Mouse (Mus musculus) liver, adult 2 months (tissue): ENCODE measurements at regions not wholly inside any gene's neighbourhood (a gene's known extent, or its start where the extent isn't known, plus 50 kb on each side); places are given as distances from the start of the nearest gene placed in this dataset.

Experiments
- DNase-seq: peaks from one replicate; pipeline ENCODE4 v3.0.0-alpha.2; 2011; ENCODE audit warnings: low read depth, low spot score; ENCODE audit errors: extremely low read depth
- H3K27ac ChIP-seq: fragments of 200-500 bp; replicated peaks from 2 replicates; pipeline ENCODE4 v1.5.1; 2012; ENCODE audit warnings: low read depth, mild to moderate bottlenecking, control low read depth, inconsistent platforms, low read length; ENCODE audit not compliant: insufficient read depth
- H3K27me3 ChIP-seq: fragments of 200-500 bp; 2 replicates; pipeline ENCODE4 v1.6.1; 2012; ENCODE audit warnings: mild to moderate bottlenecking, moderate library complexity, low read length, inconsistent platforms; ENCODE audit not compliant: control insufficient read depth, insufficient read depth
- H3K36me3 ChIP-seq: fragments of 200-500 bp; 2 replicates; pipeline ENCODE4 v1.6.1; 2012; ENCODE audit warnings: low read length, inconsistent platforms; ENCODE audit not compliant: control insufficient read depth, insufficient read depth
- H3K4me1 ChIP-seq: fragments of 200-500 bp; 2 replicates; pipeline ENCODE4 v1.6.1; 2011; ENCODE audit warnings: low read length; ENCODE audit not compliant: control insufficient read depth, insufficient read depth
- H3K4me3 ChIP-seq: fragments of 200-500 bp; 2 replicates; pipeline ENCODE4 v1.5.1; 2011; ENCODE audit warnings: low read depth, mild to moderate bottlenecking, control low read depth, low read length, moderate library complexity; ENCODE audit not compliant: insufficient read depth
- H3K79me2 ChIP-seq: fragments of 200-500 bp; 2 replicates; pipeline ENCODE4 v1.6.1; 2012; ENCODE audit warnings: inconsistent platforms, mild to moderate bottlenecking, low read length, moderate library complexity; ENCODE audit not compliant: control insufficient read depth, insufficient read depth
- H3K9ac ChIP-seq: fragments of 200-500 bp; 2 replicates; pipeline ENCODE4 v1.6.1; 2012; ENCODE audit warnings: low read depth, mild to moderate bottlenecking, control low read depth, inconsistent platforms, low read length
- CTCF ChIP-seq: fragments of 200-500 bp; IDR thresholded peaks from 2 replicates; pipeline ENCODE4 v1.5.1; 2011; ENCODE audit warnings: low read depth, low read length, control low read depth
- POLR2A ChIP-seq: fragments of 200-500 bp; IDR thresholded peaks from 2 replicates; pipeline ENCODE4 v1.6.1; 2011; ENCODE audit warnings: low read length, control low read depth; ENCODE audit not compliant: insufficient read depth; ENCODE audit errors: extremely low read depth
- WGBS: fragments of 180-500 bp; shearing (Covaris S2); methylation state at CpG from one replicate; pipeline ENCODE4 v1.1.7; 2018; 5-methylcytosine and 5-hydroxymethylcytosine counted together

DNA sequence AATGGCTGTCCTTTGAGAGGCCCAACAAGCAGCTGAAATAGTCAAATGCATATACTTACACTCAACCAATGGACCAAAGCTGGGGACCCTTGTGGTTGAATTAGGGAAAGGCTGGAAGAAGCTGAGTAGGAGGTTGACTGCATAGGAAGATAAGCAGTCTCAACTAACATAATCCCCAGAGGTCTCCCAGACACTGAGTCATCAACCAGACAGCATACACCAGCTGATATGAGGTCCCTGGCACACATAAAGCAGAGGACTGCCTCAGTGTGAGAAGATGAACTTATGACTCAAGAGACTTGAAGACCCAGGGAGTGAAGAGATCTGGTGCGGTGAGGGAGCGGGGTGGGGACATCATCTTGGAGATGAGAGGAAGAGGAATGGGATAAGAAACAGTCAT, 863.8 kb downstream of the Nap1l3 start:
- Histone ChIP-seq H3K4me3 (no peak overlapping the region), H3K79me2 (no peaks in the 10 kb centered on the region), H3K36me3 (no peaks in the 10 kb centered on the region), H3K4me1 (no peaks in the 10 kb centered on the region), H3K27ac (no peak overlapping the region), H3K9ac (no peak overlapping the region), H3K27me3 (no peaks in the 10 kb centered on the region)
- no peak for TF ChIP-seq POLR2A
- no peak for TF ChIP-seq CTCF
- DNase-seq, result no peak
- 100% methylated on average over 2 of the region's 2 CpGs for WGBS

DNA sequence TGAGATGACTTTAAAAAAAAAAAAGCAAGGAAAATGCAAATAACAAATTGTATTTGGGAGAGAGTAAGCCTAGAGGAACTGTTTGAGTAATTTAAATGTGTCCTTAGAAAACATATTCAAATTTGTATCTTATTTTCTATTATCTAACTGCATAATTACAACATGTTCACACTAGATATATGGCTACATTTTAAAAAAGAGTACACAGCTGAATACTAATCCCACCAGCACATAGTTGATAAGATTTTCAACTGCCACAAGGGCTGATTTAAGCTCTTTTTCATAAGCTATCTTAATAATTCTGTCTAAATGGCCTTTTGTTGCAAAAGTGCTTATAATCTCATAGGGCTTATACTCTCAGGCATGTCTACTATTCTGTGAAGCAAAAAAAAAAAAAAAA, 877.4 kb downstream of the Nap1l3 start:
- no peak for DNase-seq
- Histone ChIP-seq H3K79me2 (no peaks in the 10 kb centered on the region), H3K27ac (no peak overlapping the region), H3K4me1 (no peaks in the 10 kb centered on the region), H3K9ac (no peak overlapping the region), H3K4me3 (no peak overlapping the region), H3K36me3 (no peaks in the 10 kb centered on the region), H3K27me3 (no peaks in the 10 kb centered on the region)
- TF ChIP-seq CTCF (no peak), POLR2A (no peak)

DNA sequence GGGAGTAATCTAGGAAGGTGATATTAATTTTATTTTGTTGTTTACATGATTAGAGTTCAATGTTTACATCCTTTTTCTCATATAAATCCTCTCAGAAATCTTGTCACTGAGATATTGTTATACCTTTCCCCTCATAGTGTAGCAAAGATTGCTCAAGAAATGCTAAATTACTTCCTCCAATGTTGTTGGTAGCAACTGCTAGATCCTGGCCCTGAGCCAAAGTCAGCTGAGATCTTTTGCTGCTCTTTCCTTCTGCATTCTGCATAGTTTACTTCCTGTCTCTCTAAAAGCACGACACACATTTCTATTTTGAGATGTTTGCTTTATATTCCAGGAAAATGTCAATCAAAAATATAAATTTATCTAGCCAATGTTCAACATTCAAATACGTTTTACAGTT, 899.5 kb downstream of the Nap1l3 start:
- peak; percentile 4 for DNase-seq
- WGBS, result 10% methylated on average over 2 of the region's 2 CpGs
- Histone ChIP-seq H3K4me3 (no peak overlapping the region), H3K9ac (no peak overlapping the region), H3K4me1 (no peaks in the 10 kb centered on the region), H3K27ac (no peak overlapping the region), H3K36me3 (no peaks in the 10 kb centered on the region), H3K27me3 (no peaks in the 10 kb centered on the region), H3K79me2 (no peaks in the 10 kb centered on the region)
- TF ChIP-seq POLR2A, result no peak
- no peak for TF ChIP-seq CTCF

DNA sequence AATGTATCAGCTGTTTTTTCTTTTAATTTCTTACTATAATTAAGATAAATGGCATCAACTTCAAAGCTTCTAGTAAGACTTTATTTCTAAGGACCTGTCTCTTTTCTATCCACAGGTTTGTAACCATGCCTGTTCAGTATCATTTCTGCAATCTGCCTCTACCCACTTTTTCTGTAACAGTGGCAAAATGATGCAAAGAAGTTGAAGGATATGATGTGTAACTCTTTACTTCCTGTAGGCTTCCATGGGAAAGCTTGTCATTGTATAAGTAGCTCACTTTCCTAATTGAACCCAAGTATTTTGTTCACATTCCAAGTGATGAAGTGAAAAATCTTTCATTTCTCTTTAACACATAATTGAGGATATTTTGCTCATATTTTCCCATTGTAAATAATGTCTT, 900.0 kb downstream of the Nap1l3 start:
- Histone ChIP-seq H3K27me3 (no peaks in the 10 kb centered on the region), H3K4me3 (no peak overlapping the region), H3K36me3 (no peaks in the 10 kb centered on the region), H3K9ac (no peak overlapping the region), H3K79me2 (no peaks in the 10 kb centered on the region), H3K27ac (no peak overlapping the region), H3K4me1 (no peaks in the 10 kb centered on the region)
- TF ChIP-seq CTCF (no peak), POLR2A (no peak)
- no peak for DNase-seq

DNA sequence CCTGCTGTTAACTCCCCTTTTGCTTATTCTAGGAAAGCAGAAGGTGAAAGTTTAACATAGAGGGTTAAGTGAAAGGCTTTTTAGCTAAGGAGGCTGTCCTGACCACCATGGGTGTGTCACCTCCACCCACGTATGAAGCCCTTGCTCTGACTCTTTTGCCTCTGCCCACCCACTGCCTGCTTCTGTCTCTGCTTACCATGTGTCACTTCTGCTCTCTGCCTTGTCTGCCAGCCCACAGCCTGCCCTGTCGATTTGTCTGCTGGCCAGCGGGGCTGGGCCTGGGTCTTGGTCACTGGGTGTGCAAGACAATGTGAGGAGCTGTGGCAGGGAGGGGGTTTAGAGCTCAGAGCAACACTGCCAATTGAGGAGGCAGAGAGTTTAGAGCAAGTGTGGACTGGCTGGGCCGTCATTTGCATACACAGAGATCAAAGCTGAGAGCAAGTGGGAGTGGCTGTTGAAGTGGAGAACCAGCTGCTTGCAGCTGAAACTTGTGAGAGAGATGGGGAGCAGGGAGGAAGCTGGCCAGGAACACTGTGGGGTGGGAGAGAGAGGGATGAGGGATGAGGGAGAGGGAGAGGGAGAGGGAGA, 917.7 kb downstream of the Nap1l3 start:
- Histone ChIP-seq H3K36me3 (no peaks in the 10 kb centered on the region), H3K27ac (no peak overlapping the region)

DNA sequence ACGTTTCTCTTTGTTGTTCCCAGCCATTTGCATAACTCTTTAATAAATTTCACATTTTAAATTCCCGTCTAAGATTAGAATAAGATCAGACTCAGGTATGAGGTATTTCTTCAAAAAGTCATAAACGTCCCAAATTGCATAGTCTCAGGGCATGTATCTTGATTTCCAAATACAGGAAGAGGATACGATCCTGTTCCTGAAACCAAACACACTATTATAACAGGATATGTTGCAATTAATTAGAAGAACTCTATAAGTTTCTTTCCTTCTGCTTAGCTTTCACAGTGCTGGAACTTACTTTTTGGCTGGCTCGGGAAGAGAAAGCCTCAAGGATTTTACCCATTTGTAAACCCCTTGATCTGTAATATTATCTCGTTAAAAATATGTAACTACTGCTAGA, 968.1 kb downstream of the Nap1l3 start:
- Histone ChIP-seq H3K4me3 (no peak overlapping the region), H3K4me1 (no peaks in the 10 kb centered on the region), H3K27ac (no peak overlapping the region), H3K79me2 (no peaks in the 10 kb centered on the region), H3K36me3 (no peaks in the 10 kb centered on the region), H3K9ac (no peak overlapping the region), H3K27me3 (no peaks in the 10 kb centered on the region)
- 72% methylated on average over 6 of the region's 6 CpGs for WGBS
- TF ChIP-seq POLR2A, result no peak
- TF ChIP-seq CTCF, result no peak
- DNase-seq, result no peak

More for the DNA sequence above, 917.7 kb downstream of the Nap1l3 start:
- TF ChIP-seq POLR2A (no peak), CTCF (no peak)
- no peaks in the 10 kb centered on the region for H3K4me1 ChIP-seq
- WGBS, result 12% methylated on average over 4 of the region's 4 CpGs
- H3K27me3 ChIP-seq, result no peaks in the 10 kb centered on the region
- DNase-seq, result no peak
- H3K79me2 ChIP-seq, result no peaks in the 10 kb centered on the region
- no peak overlapping the region for H3K9ac ChIP-seq
- H3K4me3 ChIP-seq, result no peak overlapping the region
